Mouse (Mus musculus): ENCODE measurements around the gene Ldlrap1. TPM values are rescaled to one million over a fixed set of nuclear protein-coding genes. Genes with fewer than 3 reads are reported as not detected.
"Not testable (repeated sequence)": the region's sequence is repeated elsewhere in the genome, so short reads cannot be mapped to it uniquely, and the experiment has no call there.

Gene Ldlrap1
- polyA plus RNA-seq, 1 experiment from 2014 or later, result 26.7 TPM

DNA sequence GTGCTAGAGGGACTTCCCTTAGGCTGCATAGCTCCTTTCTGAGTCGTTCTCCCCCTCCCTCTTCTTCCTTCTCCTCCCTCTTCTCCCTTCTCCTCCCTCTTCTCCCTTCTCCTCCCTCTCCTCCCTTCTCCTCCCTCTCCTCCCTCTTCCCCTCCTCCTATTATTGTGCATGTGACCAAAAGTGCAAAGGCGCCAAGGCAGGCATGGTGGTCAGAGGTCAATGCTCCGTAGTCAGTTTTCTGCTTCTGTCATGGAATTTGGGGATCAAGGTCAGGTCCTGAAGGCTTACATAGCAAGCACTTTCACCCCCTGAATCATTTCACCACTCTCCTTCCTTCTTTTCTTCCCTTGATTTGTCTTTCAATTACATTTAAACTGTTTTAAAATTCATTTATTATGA, 31.0 kb upstream of the Ldlrap1 start:
- H3K36me3 ChIP-seq (ENCODE audit: control insufficient read depth, insufficient read depth, low read length), result 0 out of 2 replicates have a peak, but pooled peaks cover 3% of the 10 kb centered on the region
- no peaks in the 10 kb centered on the region for H3K9me3 ChIP-seq (replicated peaks; ENCODE audit: control insufficient read depth, low read length)
- peaks cover 8% of the 10 kb centered on the region; the same call in 1 of the 2 replicates for H3K4me1 ChIP-seq (ENCODE audit: control insufficient read depth, insufficient read depth, low read length)
- ATAC-seq (ENCODE audit: insufficient read depth, low FRiP score), result no peak
- 56% methylated on average over 3 of the region's 3 CpGs for WGBS
- H3K27ac ChIP-seq (ENCODE audit: low read length), result no peak overlapping the region
- no peak overlapping the region for H3K4me2 ChIP-seq (ENCODE audit: low read depth, low read length)
- no peaks in the 10 kb centered on the region for H3K27me3 ChIP-seq (ENCODE audit: control insufficient read depth, insufficient read depth, low read length)
- no peak overlapping the region for H3K4me3 ChIP-seq (replicated peaks; ENCODE audit: low read length)
- no peak overlapping the region for H3K9ac ChIP-seq (ENCODE audit: low read length)

DNA sequence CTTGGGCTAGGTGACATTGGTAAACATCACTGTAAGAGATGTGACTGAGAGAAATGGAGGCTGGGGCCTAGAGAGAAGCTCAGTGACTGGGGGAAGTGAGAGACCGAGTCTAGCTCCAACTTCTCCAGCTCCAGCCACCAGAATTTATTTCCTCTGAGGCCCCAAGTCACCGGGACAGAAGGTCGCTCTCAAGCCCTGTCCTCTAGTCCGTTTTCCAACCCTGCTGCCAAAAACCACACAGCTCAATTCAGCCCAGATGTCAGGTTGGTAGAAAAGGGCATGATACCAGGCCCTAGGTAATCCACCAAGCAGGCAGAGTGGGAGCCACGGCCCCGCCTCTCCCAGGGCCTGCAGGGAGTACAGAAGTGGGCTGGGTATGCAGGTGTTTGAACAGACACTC, 29.8 kb upstream of the Ldlrap1 start:
- no peak overlapping the region for H3K4me3 ChIP-seq (replicated peaks; ENCODE audit: low read length)
- no peak overlapping the region for H3K4me2 ChIP-seq (ENCODE audit: low read depth, low read length)
- H3K27me3 ChIP-seq (ENCODE audit: control insufficient read depth, insufficient read depth, low read length), result no peaks in the 10 kb centered on the region
- no peak for ATAC-seq (ENCODE audit: insufficient read depth, low FRiP score)
- no peak overlapping the region for H3K27ac ChIP-seq (ENCODE audit: low read length)
- H3K9me3 ChIP-seq (replicated peaks; ENCODE audit: control insufficient read depth, low read length), result no peaks in the 10 kb centered on the region
- H3K4me1 ChIP-seq (ENCODE audit: control insufficient read depth, insufficient read depth, low read length), result peaks cover 8% of the 10 kb centered on the region; the same call in 1 of the 2 replicates
- WGBS, result 69% methylated on average over 6 of the region's 6 CpGs
- H3K36me3 ChIP-seq (ENCODE audit: control insufficient read depth, insufficient read depth, low read length), result no peaks in the 10 kb centered on the region
- H3K9ac ChIP-seq (ENCODE audit: low read length), result no peak overlapping the region

DNA sequence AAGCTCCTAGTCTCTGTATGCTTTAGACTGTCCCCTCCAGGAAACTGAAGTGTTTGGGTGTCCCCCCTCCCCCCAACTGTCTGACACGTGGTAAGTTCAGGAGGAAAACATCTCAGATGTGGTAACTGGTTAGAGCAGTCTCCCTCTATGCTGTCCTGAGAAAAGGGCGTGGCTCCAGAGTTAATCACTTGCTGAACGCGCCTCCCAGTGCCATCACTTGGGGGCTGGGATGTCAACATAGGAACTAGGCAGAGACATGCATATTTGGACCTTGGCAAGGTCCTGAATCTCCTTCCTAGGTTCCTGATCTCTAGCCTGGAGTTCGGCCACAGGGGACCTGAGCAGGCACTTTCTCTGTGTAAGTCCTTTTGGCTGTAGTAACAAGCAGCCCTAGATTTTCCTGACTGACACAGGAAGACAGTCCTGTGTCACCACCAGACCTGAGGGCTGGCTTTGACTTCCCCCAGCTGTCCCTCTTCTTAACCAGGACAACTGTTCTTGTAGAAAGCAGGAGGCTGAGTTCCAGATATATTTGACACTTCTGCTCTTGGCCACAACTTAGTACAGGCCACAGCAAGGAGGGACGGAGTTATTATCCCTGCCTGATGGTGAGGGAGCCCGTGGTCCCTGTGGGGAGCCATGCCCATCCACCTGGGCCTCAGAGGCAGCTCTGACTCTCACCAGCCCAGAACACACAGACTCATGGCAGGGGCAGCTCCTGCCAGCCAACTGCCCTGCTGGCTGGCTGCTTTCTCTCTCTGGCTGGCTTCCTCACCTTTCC, 28.9 kb upstream of the Ldlrap1 start:
- no peak overlapping the region for H3K27ac ChIP-seq (ENCODE audit: low read length)
- H3K27me3 ChIP-seq (ENCODE audit: control insufficient read depth, insufficient read depth, low read length), result no peaks in the 10 kb centered on the region
- no peak overlapping the region for H3K4me3 ChIP-seq (replicated peaks; ENCODE audit: low read length)
- H3K9ac ChIP-seq (ENCODE audit: low read length), result no peak overlapping the region
- no peaks in the 10 kb centered on the region for H3K36me3 ChIP-seq (ENCODE audit: control insufficient read depth, insufficient read depth, low read length)
- no peak overlapping the region for H3K4me2 ChIP-seq (ENCODE audit: low read depth, low read length)
- WGBS, result 23% methylated on average over 7 of the region's 7 CpGs
- no peak for ATAC-seq (ENCODE audit: insufficient read depth, low FRiP score)
- peaks cover 8% of the 10 kb centered on the region; the same call in 1 of the 2 replicates for H3K4me1 ChIP-seq (ENCODE audit: control insufficient read depth, insufficient read depth, low read length)
- no peaks in the 10 kb centered on the region for H3K9me3 ChIP-seq (replicated peaks; ENCODE audit: control insufficient read depth, low read length)

DNA sequence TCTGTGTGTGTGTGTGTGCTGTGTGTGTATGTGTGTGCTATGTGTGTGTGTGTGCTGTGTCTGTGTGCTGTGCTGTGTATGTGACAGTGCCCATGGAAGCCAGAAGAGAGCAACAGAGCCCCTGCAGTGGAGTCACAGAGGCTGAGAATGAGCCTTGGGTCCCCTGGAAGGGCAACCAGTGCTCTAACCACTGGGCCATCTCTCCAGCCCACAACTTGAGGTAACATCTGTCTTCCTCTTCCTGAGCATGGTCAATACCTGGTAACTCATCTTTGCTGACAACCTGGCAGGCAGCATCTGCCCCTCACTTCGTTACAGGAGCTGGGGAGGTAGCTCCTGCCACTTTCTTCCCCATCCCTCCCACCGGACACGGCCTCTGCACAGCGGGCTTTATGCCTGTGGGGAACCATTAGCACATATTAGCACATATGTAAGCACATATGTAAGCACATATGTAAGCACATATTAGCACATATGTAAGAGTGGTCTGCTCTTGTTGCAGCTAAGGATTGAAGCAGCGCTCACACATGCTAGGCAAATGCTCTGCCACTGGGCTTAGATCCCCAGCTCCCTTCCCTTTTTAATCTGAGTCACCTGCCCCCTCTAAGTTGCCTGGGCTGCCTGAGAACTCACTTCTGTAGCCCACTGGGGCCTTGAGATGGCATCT, 28.1 kb upstream of the Ldlrap1 start:
- Histone ChIP-seq H3K27me3 (ENCODE audit: control insufficient read depth, insufficient read depth, low read length) (no peaks in the 10 kb centered on the region), H3K27ac (ENCODE audit: low read length) (no peak overlapping the region), H3K36me3 (ENCODE audit: control insufficient read depth, insufficient read depth, low read length) (no peaks in the 10 kb centered on the region), H3K9ac (ENCODE audit: low read length) (no peak overlapping the region), H3K4me2 (ENCODE audit: low read depth, low read length) (no peak overlapping the region), H3K9me3 (replicated peaks; ENCODE audit: control insufficient read depth, low read length) (no peaks in the 10 kb centered on the region), H3K4me1 (ENCODE audit: control insufficient read depth, insufficient read depth, low read length) (peaks cover 8% of the 10 kb centered on the region; the same call in 1 of the 2 replicates), H3K4me3 (replicated peaks; ENCODE audit: low read length) (no peak overlapping the region)
- no peak for ATAC-seq (ENCODE audit: insufficient read depth, low FRiP score)
- WGBS, result 78% methylated on average over 5 of the region's 5 CpGs

DNA sequence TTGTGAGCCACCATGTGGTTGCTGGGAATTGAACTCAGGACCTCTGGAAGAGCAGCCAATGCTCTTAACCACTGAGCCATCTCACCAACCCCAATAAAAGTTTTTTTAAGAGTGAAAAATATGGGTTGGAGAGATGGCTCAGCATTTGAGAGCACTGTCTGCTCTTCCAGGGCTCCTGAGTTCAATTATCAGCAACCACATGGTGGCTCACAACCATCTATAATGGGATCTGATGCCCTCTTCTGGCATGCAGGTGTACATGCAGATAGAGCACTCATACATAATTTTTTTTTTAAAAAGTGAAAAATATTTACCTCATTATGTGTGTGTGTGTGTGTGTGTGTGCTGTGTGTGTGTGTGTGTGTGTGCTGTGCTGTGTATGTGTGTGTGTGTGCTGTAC, 27.1 kb upstream of the Ldlrap1 start:
- H3K9me3 ChIP-seq (replicated peaks; ENCODE audit: control insufficient read depth, low read length); H3K36me3 ChIP-seq (ENCODE audit: control insufficient read depth, insufficient read depth, low read length); H3K9ac ChIP-seq (ENCODE audit: low read length); H3K27ac ChIP-seq (ENCODE audit: low read length); H3K27me3 ChIP-seq (ENCODE audit: control insufficient read depth, insufficient read depth, low read length); H3K4me2 ChIP-seq (ENCODE audit: low read depth, low read length); ATAC-seq (ENCODE audit: insufficient read depth, low FRiP score); H3K4me3 ChIP-seq (replicated peaks; ENCODE audit: low read length); H3K4me1 ChIP-seq (ENCODE audit: control insufficient read depth, insufficient read depth, low read length): not testable (repeated sequence)

DNA sequence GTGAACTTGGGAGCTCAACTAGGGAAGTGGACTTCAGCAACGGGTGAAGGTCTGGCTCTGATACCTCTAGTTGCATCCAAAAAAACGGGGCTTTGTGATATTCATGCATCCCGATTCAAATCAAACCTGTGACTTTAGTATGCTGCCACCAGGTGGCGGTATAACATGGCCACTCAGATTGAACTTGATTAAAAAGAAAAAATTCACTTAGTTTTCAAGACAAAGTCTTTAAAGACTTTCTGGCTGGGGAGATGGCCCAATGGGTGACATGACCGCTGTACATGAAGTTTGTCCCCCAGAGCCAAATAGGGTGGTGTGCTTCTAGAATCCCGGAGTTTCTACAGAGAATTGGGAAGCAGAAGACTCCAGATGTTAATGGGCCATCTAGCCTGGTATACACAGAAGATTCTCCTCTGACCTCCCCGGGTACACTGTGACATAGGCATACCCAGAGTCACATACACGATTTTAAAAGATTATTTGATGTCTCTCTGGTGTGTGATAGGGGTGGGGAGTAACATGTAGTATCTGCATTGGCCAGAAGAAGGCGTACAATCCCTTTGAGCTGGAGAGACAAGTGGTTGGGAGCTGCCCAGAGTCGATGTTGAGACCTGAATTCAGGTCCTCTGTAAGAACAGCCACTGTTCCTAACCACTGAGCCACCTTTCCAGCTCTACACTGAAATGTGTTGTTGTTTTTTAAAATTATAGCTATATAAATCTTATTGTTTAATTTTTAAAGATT, 25.6 kb upstream of the Ldlrap1 start:
- Histone ChIP-seq H3K4me2 (ENCODE audit: low read depth, low read length) (no peak overlapping the region), H3K27ac (ENCODE audit: low read length) (no peak overlapping the region), H3K4me3 (replicated peaks; ENCODE audit: low read length) (no peak overlapping the region), H3K36me3 (ENCODE audit: control insufficient read depth, insufficient read depth, low read length) (no peaks in the 10 kb centered on the region), H3K9ac (ENCODE audit: low read length) (no peak overlapping the region), H3K4me1 (ENCODE audit: control insufficient read depth, insufficient read depth, low read length) (peaks cover 8% of the 10 kb centered on the region; the same call in 1 of the 2 replicates), H3K9me3 (replicated peaks; ENCODE audit: control insufficient read depth, low read length) (no peaks in the 10 kb centered on the region), H3K27me3 (ENCODE audit: control insufficient read depth, insufficient read depth, low read length) (no peaks in the 10 kb centered on the region)
- 39% methylated on average over 10 of the region's 10 CpGs for WGBS
- ATAC-seq (ENCODE audit: insufficient read depth, low FRiP score), result no peak

DNA sequence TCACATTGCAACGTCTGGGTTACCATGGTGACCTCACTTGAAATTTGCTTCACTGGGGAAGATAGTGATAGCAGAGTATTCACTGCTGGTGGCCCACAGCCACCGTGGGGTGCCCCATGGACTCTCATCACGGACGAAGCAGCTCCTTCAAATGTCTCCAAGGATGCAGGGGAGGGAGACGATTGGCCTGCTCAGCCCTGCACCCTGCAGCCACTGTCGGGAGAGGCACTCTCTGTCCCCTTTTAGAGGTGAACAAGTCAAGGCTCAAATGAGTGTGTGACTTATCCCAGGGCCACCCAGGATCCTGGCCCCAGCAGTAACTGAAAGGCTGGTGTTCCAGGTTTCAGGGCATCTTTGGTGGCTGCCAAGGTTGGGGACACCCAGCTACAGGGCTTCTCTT, 23.9 kb upstream of the Ldlrap1 start:
- Histone ChIP-seq H3K36me3 (ENCODE audit: control insufficient read depth, insufficient read depth, low read length) (no peaks in the 10 kb centered on the region), H3K4me1 (ENCODE audit: control insufficient read depth, insufficient read depth, low read length) (peaks cover 3% of the 10 kb centered on the region; the same call in 1 of the 2 replicates), H3K9ac (ENCODE audit: low read length) (no peak overlapping the region), H3K4me2 (ENCODE audit: low read depth, low read length) (no peak overlapping the region), H3K4me3 (replicated peaks; ENCODE audit: low read length) (no peak overlapping the region), H3K27ac (ENCODE audit: low read length) (no peak overlapping the region), H3K9me3 (replicated peaks; ENCODE audit: control insufficient read depth, low read length) (no peaks in the 10 kb centered on the region), H3K27me3 (ENCODE audit: control insufficient read depth, insufficient read depth, low read length) (no peaks in the 10 kb centered on the region)
- no peak for ATAC-seq (ENCODE audit: insufficient read depth, low FRiP score)
- 60% methylated on average over 6 of the region's 6 CpGs for WGBS

DNA sequence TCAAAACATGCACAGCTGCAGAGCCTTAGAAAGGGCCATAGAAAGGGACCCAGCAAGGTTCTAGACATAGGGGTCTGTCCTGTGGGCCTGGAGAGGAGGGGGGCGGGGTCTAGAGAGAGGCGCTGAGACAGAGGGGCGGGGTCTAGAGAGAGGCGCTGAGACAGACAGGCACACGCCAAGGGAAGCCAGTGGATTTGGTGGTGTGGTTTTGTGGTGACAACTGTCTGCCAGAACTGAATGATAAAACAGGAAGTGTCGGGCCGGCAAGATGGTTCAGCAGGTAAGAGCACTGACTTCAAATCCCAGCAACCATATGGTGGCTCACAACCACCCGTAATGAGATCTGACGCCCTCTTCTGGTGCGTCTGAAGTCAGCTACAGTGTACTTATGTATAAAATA, 19.1 kb upstream of the Ldlrap1 start:
- no peak for ATAC-seq (ENCODE audit: insufficient read depth, low FRiP score)
- no peaks in the 10 kb centered on the region for H3K27me3 ChIP-seq (ENCODE audit: control insufficient read depth, insufficient read depth, low read length)
- H3K27ac ChIP-seq (ENCODE audit: low read length), result no peak overlapping the region
- no peaks in the 10 kb centered on the region for H3K36me3 ChIP-seq (ENCODE audit: control insufficient read depth, insufficient read depth, low read length)
- H3K4me1 ChIP-seq (ENCODE audit: control insufficient read depth, insufficient read depth, low read length), result no peaks in the 10 kb centered on the region
- no peak overlapping the region for H3K4me3 ChIP-seq (replicated peaks; ENCODE audit: low read length)
- no peak overlapping the region for H3K4me2 ChIP-seq (ENCODE audit: low read depth, low read length)
- no peaks in the 10 kb centered on the region for H3K9me3 ChIP-seq (replicated peaks; ENCODE audit: control insufficient read depth, low read length)
- no peak overlapping the region for H3K9ac ChIP-seq (ENCODE audit: low read length)
- 30% methylated on average over 10 of the region's 10 CpGs for WGBS

DNA sequence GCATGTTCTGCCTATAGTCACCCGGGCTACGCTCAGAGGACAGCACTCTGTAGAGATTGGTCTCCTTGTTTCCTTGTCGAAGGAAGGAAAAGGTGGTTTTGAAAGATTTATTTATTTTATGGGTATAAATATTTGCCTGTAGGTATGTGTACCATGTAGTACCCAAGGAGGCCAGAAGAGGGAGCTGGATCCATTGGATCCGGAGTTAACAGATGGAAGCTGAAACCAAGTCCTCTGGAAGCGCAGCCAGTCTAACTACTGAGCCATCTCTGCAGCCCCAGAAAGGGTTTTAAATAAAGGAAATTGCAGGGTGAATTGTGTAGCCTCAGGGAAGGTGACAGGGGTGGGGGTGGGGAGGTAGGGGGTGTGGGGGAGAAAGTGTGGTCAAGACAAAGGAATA, 16.9 kb upstream of the Ldlrap1 start:
- H3K9ac ChIP-seq (ENCODE audit: low read length), result no peak overlapping the region
- H3K27ac ChIP-seq (ENCODE audit: low read length), result no peak overlapping the region
- H3K4me2 ChIP-seq (ENCODE audit: low read depth, low read length), result no peak overlapping the region
- no peaks in the 10 kb centered on the region for H3K27me3 ChIP-seq (ENCODE audit: control insufficient read depth, insufficient read depth, low read length)
- H3K4me1 ChIP-seq (ENCODE audit: control insufficient read depth, insufficient read depth, low read length), result peaks cover 3% of the 10 kb centered on the region; the same call in 1 of the 2 replicates
- ATAC-seq (ENCODE audit: insufficient read depth, low FRiP score), result no peak
- 58% methylated on average over 5 of the region's 5 CpGs for WGBS
- no peak overlapping the region for H3K4me3 ChIP-seq (replicated peaks; ENCODE audit: low read length)
- H3K36me3 ChIP-seq (ENCODE audit: control insufficient read depth, insufficient read depth, low read length), result no peaks in the 10 kb centered on the region
- no peaks in the 10 kb centered on the region for H3K9me3 ChIP-seq (replicated peaks; ENCODE audit: control insufficient read depth, low read length)
